Mouse (Mus musculus): ENCODE data around the gene Pomgnt1. TPM values are rescaled to one million over a fixed set of nuclear protein-coding genes. Genes with fewer than 3 reads are reported as not detected.

Gene Pomgnt1
- polyA plus RNA-seq, 1 experiment from 2014 or later, result 67.9 TPM

GRCm38 (mm10) chr4:116142269-116142668 is 18.6 kb downstream of the Pomgnt1 start:
- WGBS, result 76% methylated on average over 7 of the region's 7 CpGs
- H3K27me3 ChIP-seq, result peaks cover 28% of the 10 kb centered on the region
- H3K27ac ChIP-seq (replicated peaks), result no peak overlapping the region
- no peak overlapping the region for H3K4me2 ChIP-seq (replicated peaks)
- H3K4me3 ChIP-seq, result no peak overlapping the region
- H3K9me3 ChIP-seq, result no peaks in the 10 kb centered on the region
- no peaks in the 10 kb centered on the region for H3K36me3 ChIP-seq
- ATAC-seq (ENCODE audit: low FRiP score, low read depth), result no peak
- no peak overlapping the region for H3K9ac ChIP-seq (replicated peaks)
- H3K4me1 ChIP-seq, result peaks cover 21% of the 10 kb centered on the region

- ATAC-seq (ENCODE audit: low FRiP score, low read depth), result no peak
- peak overlapping the region; percentile 95 for H3K4me2 ChIP-seq (replicated peaks)
- H3K9me3 ChIP-seq, result no peaks in the 10 kb centered on the region
- peaks cover 28% of the 10 kb centered on the region for H3K27me3 ChIP-seq
- H3K4me3 ChIP-seq, result peak overlapping the region; percentile 69; the same call in 1 of the 2 replicates
- peaks cover 21% of the 10 kb centered on the region for H3K4me1 ChIP-seq
- H3K9ac ChIP-seq (replicated peaks), result no peak overlapping the region
- no peaks in the 10 kb centered on the region for H3K36me3 ChIP-seq
- WGBS, result 16% methylated on average over 7 of the region's 7 CpGs
- no peak overlapping the region for H3K27ac ChIP-seq (replicated peaks)
These were observed 19.7 kb downstream of the Pomgnt1 start for GRCm38 (mm10) chr4:116143317-116143811.

GRCm38 (mm10) chr4:116143891-116144717 is 20.5 kb downstream of the Pomgnt1 start:
- peak overlapping the region; percentile 95 for H3K4me2 ChIP-seq (replicated peaks)
- under 1% methylated on average over 47 of the region's 47 CpGs for WGBS
- peak overlapping the region; percentile 76 for H3K9ac ChIP-seq (replicated peaks)
- peaks cover 28% of the 10 kb centered on the region for H3K27me3 ChIP-seq
- H3K4me1 ChIP-seq, result peaks cover 21% of the 10 kb centered on the region
- ATAC-seq (ENCODE audit: low FRiP score, low read depth), result peak; percentile 49
- no peaks in the 10 kb centered on the region for H3K36me3 ChIP-seq
- no peak overlapping the region for H3K27ac ChIP-seq (replicated peaks)
- no peaks in the 10 kb centered on the region for H3K9me3 ChIP-seq
- H3K4me3 ChIP-seq, result peak overlapping the region; percentile 69

- Histone ChIP-seq H3K4me1 (peaks cover 19% of the 10 kb centered on the region), H3K9ac (replicated peaks) (peak overlapping the region; percentile 91), H3K36me3 (peaks cover 32% of the 10 kb centered on the region), H3K9me3 (no peaks in the 10 kb centered on the region), H3K27ac (replicated peaks) (peak overlapping the region; percentile 86), H3K27me3 (0 out of 2 replicates have a peak, but pooled peaks cover 7% of the 10 kb centered on the region), H3K4me3 (peak overlapping the region; percentile 74), H3K4me2 (replicated peaks) (peak overlapping the region; percentile 71)
- 17% methylated on average over 6 of the region's 6 CpGs for WGBS
- ATAC-seq (ENCODE audit: low FRiP score, low read depth), result no peak; the same call in 1 of the 2 replicates
These were observed 26.1 kb downstream of the Pomgnt1 start for GRCm38 (mm10) chr4:116149812-116150155.

- Histone ChIP-seq H3K4me3 (peak overlapping the region; percentile 74), H3K36me3 (peaks cover 38% of the 10 kb centered on the region), H3K9me3 (no peaks in the 10 kb centered on the region), H3K4me2 (replicated peaks) (peak overlapping the region; percentile 71), H3K4me1 (peaks cover 16% of the 10 kb centered on the region), H3K9ac (replicated peaks) (peak overlapping the region; percentile 91), H3K27ac (replicated peaks) (peak overlapping the region; percentile 86), H3K27me3 (0 out of 2 replicates have a peak, but pooled peaks cover 2% of the 10 kb centered on the region)
- WGBS, result under 1% methylated on average over 57 of the region's 73 CpGs
- peak; percentile 94 for ATAC-seq (ENCODE audit: low FRiP score, low read depth)
These were observed 26.7 kb downstream of the Pomgnt1 start for GRCm38 (mm10) chr4:116150156-116150861.

GRCm38 (mm10) chr4:116150862-116151221 is 27.2 kb downstream of the Pomgnt1 start:
- Histone ChIP-seq H3K9me3 (no peaks in the 10 kb centered on the region), H3K4me3 (peak overlapping the region; percentile 74), H3K36me3 (peaks cover 43% of the 10 kb centered on the region), H3K4me2 (replicated peaks) (peak overlapping the region; percentile 71), H3K27ac (replicated peaks) (peak overlapping the region; percentile 76; the same call in 1 of the 2 replicates), H3K27me3 (no peaks in the 10 kb centered on the region), H3K4me1 (peaks cover 16% of the 10 kb centered on the region), H3K9ac (replicated peaks) (peak overlapping the region; percentile 91)
- WGBS, result 22% methylated on average over 4 of the region's 4 CpGs
- peak; percentile 44 for ATAC-seq (ENCODE audit: low FRiP score, low read depth)

- no peak for ATAC-seq (ENCODE audit: low FRiP score, low read depth)
- 76% methylated on average over 6 of the region's 6 CpGs for whole genome bisulfite sequencing
- H3K4me3 ChIP-seq, result peak within 1 kb of the TSS; percentile 74
- no peaks in the 10 kb centered on the region for H3K27me3 ChIP-seq
- H3K9me3 ChIP-seq, result no peaks in the 10 kb centered on the region
- H3K27ac ChIP-seq (replicated peaks), result peak within 1 kb of the TSS; percentile 86
- peaks cover 16% of the 10 kb centered on the region for H3K4me1 ChIP-seq
- H3K36me3 ChIP-seq, result peaks cover 47% of the 10 kb centered on the region
- H3K9ac ChIP-seq (replicated peaks), result peak within 1 kb of the TSS; percentile 91
- peak within 1 kb of the TSS; percentile 71 for H3K4me2 ChIP-seq (replicated peaks)
These were observed 27.6 kb downstream of the Pomgnt1 start, which contains the start of gene Lurap1 for GRCm38 (mm10) chr4:116151238-116151637. Gene Lurap1 (minus strand): TSS chr4:116151338.

- H3K36me3 ChIP-seq, result peaks cover 61% of the 10 kb centered on the region
- no peaks in the 10 kb centered on the region for H3K9me3 ChIP-seq
- H3K4me1 ChIP-seq, result peaks cover 16% of the 10 kb centered on the region
- H3K27me3 ChIP-seq, result no peaks in the 10 kb centered on the region
- no peak overlapping the region for H3K27ac ChIP-seq (replicated peaks)
- no peak overlapping the region for H3K4me3 ChIP-seq
- WGBS, result 94% methylated on average over 15 of the region's 15 CpGs
- no peak for ATAC-seq (ENCODE audit: low FRiP score, low read depth)
- no peak overlapping the region for H3K4me2 ChIP-seq (replicated peaks)
- H3K9ac ChIP-seq (replicated peaks), result no peak overlapping the region
These were observed 29.1 kb downstream of the Pomgnt1 start for GRCm38 (mm10) chr4:116152702-116153101.

- Histone ChIP-seq H3K27me3 (no peaks in the 10 kb centered on the region), H3K4me2 (replicated peaks) (no peak overlapping the region), H3K36me3 (peaks cover 77% of the 10 kb centered on the region), H3K9ac (replicated peaks) (no peak overlapping the region), H3K4me3 (no peak overlapping the region), H3K27ac (replicated peaks) (no peak overlapping the region), H3K4me1 (no peaks in the 10 kb centered on the region), H3K9me3 (no peaks in the 10 kb centered on the region)
- WGBS, result 93% methylated on average over 2 of the region's 2 CpGs
- ATAC-seq (ENCODE audit: low FRiP score, low read depth), result no peak
These were observed 34.2 kb downstream of the Pomgnt1 start for GRCm38 (mm10) chr4:116157882-116158281.

GRCm38 (mm10) chr4:116159912-116160311 is 36.3 kb downstream of the Pomgnt1 start:
- Histone ChIP-seq H3K9me3 (no peaks in the 10 kb centered on the region), H3K4me3 (no peak overlapping the region), H3K4me1 (no peaks in the 10 kb centered on the region), H3K4me2 (replicated peaks) (no peak overlapping the region), H3K36me3 (peaks cover 57% of the 10 kb centered on the region), H3K9ac (replicated peaks) (no peak overlapping the region), H3K27ac (replicated peaks) (no peak overlapping the region), H3K27me3 (no peaks in the 10 kb centered on the region)
- ATAC-seq (ENCODE audit: low FRiP score, low read depth), result no peak
- WGBS, result 74% methylated on average over 3 of the region's 3 CpGs

GRCm38 (mm10) chr4:116160769-116161168 is 37.1 kb downstream of the Pomgnt1 start:
- H3K4me1 ChIP-seq, result no peaks in the 10 kb centered on the region
- WGBS, result 87% methylated on average over 3 of the region's 3 CpGs
- H3K36me3 ChIP-seq, result peaks cover 49% of the 10 kb centered on the region
- H3K9ac ChIP-seq (replicated peaks), result no peak overlapping the region
- no peak overlapping the region for H3K4me2 ChIP-seq (replicated peaks)
- H3K27me3 ChIP-seq, result no peaks in the 10 kb centered on the region
- no peak overlapping the region for H3K4me3 ChIP-seq
- H3K27ac ChIP-seq (replicated peaks), result no peak overlapping the region
- no peaks in the 10 kb centered on the region for H3K9me3 ChIP-seq
- no peak for ATAC-seq (ENCODE audit: low FRiP score, low read depth)

- Histone ChIP-seq H3K4me2 (replicated peaks) (no peak overlapping the region), H3K4me3 (no peak overlapping the region), H3K36me3 (peaks cover 35% of the 10 kb centered on the region), H3K27me3 (no peaks in the 10 kb centered on the region), H3K9me3 (no peaks in the 10 kb centered on the region), H3K4me1 (no peaks in the 10 kb centered on the region), H3K9ac (replicated peaks) (no peak overlapping the region), H3K27ac (replicated peaks) (no peak overlapping the region)
- WGBS, result 89% methylated on average over 4 of the region's 4 CpGs
- no peak for ATAC-seq (ENCODE audit: low FRiP score, low read depth)
These were observed 38.5 kb downstream of the Pomgnt1 start for GRCm38 (mm10) chr4:116162142-116162541.
